Mouse (Mus musculus) megakaryocyte-erythroid progenitor cell, adult 5-6 weeks (primary cell): ENCODE results near the gene Jazf1. TPM values are rescaled to one million over a fixed set of nuclear protein-coding genes. Genes with fewer than 3 reads are reported as not detected.

Experiments used
- ATAC-seq: replicated peaks from 2 replicates; pipeline ENCODE4 v1.8.0; 2016; ENCODE audit warnings: mild to moderate bottlenecking, inconsistent platforms; ENCODE audit not compliant: severe bottlenecking, poor library complexity, low FRiP score, low TSS enrichment
- total RNA-seq, 2 experiments: library from RNA; stranded (forward) in 1 of 2; stranded (reverse) in 1 of 2; fragments of 200-1000, 215-1000 nt in 1 of 2; fragments of >200 nt in 1 of 2; fragmentation: Nextera tagmentation in 1 of 2; gene quantifications; 2 replicates each; pipeline ENCODE4 v1.2.3; 2014 to 2017

Jazf1 gene
- total RNA-seq, 2 experiments from 2014 or later = not detected

- no peak for ATAC-seq
Measured at GRCm38 (mm10) chr6:53014460-53015455, 53.7 kb downstream of the Jazf1 start.

- ATAC-seq = no peak
Measured at GRCm38 (mm10) chr6:53010286-53010685, 58.1 kb downstream of the Jazf1 start.

DNA sequence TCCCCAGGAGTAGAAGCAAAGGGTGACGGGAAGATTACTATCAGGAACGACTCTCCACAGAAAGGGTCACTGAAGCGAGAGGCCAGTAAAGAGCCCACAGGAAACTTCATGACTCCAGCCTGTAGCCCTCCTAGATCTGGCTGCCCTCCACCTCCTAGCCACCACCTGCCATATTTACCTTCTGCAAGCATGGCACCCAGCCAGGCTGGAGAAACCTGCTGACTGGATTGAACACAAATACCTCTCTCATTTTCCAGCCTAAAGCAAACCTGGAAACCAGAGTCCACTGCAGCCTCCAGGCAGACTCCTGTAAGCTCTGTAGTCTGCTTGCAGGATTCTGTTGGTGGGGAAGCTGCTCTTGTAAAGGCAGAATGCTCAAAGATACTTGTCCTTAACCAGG is 62.4 kb downstream of the Jazf1 start:
- ATAC-seq = no peak

- ATAC-seq = no peak
Measured at GRCm38 (mm10) chr6:53005544-53005943, 62.9 kb downstream of the Jazf1 start.

- no peak for ATAC-seq
Measured at GRCm38 (mm10) chr6:52990816-52991215, 77.6 kb downstream of the Jazf1 start.

DNA sequence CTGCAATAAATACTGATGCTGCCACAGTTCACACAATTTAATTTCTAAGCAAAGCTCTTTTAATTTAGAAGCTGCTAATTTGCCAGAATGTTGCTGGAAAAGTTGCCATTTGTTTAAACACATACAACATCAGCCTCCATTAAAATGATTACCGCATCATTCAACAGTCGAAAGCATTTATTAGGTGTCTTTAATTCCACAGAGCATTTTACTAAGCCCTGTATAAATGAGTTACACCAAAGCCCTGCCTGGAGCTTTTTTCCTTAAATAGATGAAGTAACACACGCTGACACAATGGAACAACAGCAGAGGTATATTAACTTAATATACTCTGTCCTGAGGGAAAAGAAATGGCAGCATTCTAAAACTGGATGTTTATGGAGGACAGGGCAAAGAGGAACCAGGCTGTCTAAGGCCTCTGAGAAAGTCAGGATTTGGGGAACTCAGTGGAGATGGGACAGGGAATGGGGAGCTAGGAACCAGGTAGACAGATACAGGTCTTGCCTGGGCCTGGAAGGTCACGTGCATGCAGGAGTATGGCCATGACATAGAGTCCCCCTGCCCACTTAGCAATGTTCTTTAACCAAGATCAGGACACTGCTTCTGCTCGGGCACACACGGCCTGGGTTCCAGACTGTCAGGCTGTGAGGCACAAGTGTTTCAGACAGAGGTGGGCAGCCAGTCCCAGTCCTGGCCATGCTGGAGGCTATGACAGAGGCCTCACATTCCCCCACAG is 80.4 kb downstream of the Jazf1 start:
- ATAC-seq = no peak

DNA sequence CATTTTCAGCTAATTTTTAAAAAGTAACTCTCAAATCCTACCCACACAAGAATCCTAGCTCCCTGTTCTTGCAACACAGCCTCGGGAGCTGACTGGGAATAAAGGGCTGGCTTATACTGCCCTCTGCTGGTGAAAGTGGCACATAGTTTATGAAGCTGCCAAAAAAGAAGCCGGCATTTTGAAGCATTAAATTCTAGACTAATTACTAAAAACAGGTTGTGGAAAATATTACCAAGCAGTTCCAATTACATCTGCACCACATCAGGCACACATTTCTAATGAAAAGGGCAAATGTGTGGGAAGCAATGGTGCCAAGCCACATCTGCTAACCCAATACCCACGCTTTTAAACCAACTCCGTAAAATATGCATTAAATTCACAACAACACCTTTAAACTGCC is 81.0 kb downstream of the Jazf1 start:
- ATAC-seq = no peak

GRCm38 (mm10) chr6:52982175-52982574 is 86.3 kb downstream of the Jazf1 start:
- ATAC-seq = no peak

DNA sequence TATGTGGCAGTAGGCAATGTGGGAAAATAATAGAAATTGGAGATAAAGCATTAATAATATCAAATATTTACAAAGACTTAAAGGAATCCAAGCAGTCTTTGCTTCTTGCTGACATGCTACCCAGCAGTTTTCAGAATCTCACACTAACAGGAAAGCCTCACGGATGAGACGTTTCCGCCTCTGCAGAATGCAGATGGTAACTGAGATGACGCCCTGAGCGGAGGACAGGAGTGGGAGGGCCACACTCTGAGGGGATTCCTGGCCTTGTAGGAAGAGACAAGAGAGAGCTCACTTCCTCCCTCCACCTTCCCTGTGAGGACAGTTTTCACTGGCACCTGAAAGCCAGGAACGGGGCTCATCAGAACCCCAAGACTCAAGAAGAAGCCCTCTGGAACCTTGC is 88.9 kb downstream of the Jazf1 start:
- no peak for ATAC-seq

DNA sequence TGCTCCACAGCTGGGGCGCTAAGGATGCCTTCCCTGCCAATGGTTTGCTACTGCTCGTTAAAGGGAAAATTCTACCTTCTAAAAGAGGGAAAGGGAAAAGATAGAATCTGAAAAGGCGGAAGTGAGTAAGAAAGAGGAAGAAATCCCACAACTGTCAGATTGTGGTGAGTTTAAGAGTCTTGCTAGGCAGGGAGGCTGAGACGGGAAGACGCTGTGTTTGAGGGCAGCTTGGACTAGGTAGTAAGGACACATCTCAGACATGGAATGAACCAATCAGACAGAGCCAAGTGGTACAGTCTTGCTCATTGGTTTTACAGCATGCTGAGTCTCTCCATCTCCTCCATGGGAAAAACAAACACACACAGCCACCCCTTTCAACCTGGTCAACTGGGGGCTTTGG is 95.1 kb downstream of the Jazf1 start:
- ATAC-seq = no peak

DNA sequence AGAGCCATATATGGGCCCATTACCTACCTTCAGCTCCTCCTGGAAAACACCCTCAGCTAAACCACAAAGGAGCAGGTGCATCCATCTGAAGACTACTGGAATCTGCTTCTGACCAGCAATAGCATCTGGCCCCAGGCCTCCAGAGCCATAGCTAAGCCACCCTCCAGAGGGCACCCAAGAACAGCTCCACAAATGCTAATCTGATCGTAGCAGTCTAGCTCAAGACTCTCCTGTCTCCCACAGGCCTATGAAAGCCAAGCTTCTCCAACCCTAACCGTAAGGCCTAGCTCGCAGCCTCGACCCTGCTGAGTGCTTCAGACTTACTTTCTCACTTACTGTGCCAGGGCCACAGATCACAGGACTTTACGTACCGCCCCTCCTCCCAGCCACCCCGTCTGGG is 96.3 kb downstream of the Jazf1 start:
- ATAC-seq = peak; percentile 82; the same call in 1 of the 2 replicates

DNA sequence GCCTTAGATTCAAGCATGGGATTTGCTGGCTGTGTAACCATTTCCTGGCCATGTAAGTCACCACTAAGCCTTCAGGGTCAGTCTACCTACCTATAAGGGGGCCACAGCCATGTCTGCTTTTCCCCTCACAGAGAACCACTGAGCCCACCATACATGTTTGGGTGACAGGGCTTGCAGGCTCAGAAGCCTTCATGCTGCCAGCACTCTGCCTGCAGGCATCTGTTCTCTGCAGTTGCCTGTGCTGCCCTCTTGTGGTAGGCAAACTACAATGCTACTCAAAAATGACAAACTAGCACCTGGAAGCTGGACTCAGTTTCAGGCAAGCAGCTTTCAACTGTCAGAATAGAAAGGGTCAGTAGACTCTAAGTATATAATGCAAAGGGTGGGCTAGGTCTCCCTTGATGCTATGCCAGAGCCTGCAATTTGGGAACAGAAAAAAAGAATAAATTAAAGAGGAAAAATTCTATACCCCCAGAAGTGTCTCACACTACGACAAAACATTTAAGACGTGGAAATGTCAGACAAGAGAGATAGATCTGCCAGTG is 98.6 kb downstream of the Jazf1 start:
- peak; percentile 80 for ATAC-seq

DNA sequence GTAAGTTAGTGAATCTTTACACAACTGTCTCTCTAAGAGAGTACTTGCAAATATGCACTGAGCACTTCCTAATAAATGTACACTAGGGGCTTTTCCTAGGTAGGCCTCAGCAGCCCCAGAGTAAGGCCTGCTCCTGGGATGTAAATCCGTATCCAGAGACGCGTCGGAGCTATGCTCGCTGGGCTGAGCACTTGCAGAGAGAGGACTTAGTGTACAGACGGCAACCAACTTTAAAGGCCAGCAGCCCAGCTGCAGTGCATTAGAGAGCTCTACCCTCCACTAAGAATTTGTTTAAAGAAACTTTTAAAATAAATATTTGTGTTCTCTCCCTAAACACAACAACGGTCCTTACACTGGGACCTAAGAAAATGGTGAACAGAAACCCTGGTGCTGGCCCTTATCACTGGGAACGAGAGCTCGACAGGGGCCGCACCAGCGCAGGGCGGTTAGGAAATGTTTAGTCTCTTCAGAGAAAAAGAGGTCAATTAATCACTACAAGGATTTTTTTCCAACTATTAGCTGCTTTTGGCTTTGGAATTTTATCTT is 100.0 kb downstream of the Jazf1 start:
- no peak for ATAC-seq

- ATAC-seq = no peak
Measured at GRCm38 (mm10) chr6:52967557-52968270, 100.7 kb downstream of the Jazf1 start.

DNA sequence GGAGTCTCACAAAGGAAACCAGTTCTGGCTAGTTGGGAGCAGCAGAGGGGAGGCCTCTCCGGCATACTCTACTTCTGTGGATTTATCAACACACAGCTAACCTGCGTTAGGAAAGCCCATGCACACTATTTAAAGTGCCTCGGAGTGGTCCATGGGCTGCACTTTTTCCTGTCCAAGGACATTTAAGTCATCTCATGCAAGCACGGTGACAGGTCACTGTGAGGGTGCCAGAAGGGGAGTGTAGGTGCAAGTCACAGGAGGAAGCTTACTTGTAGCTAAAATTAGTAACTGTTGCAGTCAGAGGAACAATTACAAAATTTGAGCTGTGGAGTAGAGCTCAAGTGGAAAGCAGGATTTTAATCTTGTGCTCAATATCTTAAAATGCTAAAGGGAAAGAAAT is 102.4 kb downstream of the Jazf1 start:
- no peak for ATAC-seq

DNA sequence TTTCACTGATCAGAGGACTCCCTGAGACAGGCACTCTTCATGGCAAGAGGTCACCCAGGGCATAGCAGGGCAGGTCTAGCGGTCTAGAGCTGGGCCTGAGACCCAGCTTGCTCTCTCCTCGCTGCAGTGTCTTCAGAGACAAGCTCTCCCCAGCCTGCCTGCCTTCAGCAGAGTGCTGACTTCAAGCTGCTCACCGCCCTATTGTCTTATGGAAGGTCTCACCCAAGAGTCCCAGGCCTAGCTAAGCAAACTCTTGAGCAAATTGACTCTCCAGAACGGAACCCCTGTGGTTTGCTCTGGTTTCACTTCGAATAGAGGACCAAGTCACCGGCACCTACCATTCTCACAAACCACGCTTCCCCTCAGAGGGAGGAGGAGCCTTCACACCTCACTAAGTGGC is 103.1 kb downstream of the Jazf1 start:
- no peak for ATAC-seq

- ATAC-seq = no peak
Measured at GRCm38 (mm10) chr6:52963840-52964690, 104.4 kb downstream of the Jazf1 start.

GRCm38 (mm10) chr6:52963430-52963732 is 105.0 kb downstream of the Jazf1 start:
- no peak for ATAC-seq
